ENCODE assay signal across 9 mouse cellular contexts in genomic region chrX:94367248-94367647, GRCm38 (mm10). TPM values are rescaled to one million over a fixed set of nuclear protein-coding genes. Genes with fewer than 3 reads are reported as not detected.
DNase-seq lines count a peak whose midpoint lies in the region; ATAC-seq and TF ChIP-seq lines count a peak whose summit lies in the region.
"Had no signal": no experiment of that assay in that cellular context is flagged by ENCODE, and none has a peak within 500 bp of the region (broad histone marks: within the 10 kb centered on the region; RNA-seq: fewer than 3 reads in every experiment).

No protein-coding gene starts in this region.

- H3K4me2 ChIP-seq in kidney, embryonic 14.5 days (replicated peaks; ENCODE audit: low read depth, low read length), result peak overlapping the region; percentile 29
- peak overlapping the region; percentile 54 for H3K4me2 ChIP-seq in forebrain, embryonic 12.5 days
- peak overlapping the region; percentile 42 for H3K4me2 ChIP-seq in intestine, embryonic 16.5 days (ENCODE audit: low read depth, low read length)

- WGBS in kidney, embryonic 14.5 days, result 26% methylated on average over 17 of the region's 17 CpGs
- WGBS in forebrain, embryonic 12.5 days, result 19% methylated on average over 15 of the region's 17 CpGs
- WGBS in intestine, embryonic 16.5 days, result 23% methylated on average over 17 of the region's 17 CpGs
- 22% methylated on average over 12 of the region's 17 CpGs for WGBS in macrophage (ENCODE audit: missing documents)

- H3K27me3 ChIP-seq in kidney, embryonic 14.5 days (ENCODE audit: control insufficient read depth, insufficient read depth, low read length), result peaks cover 28% of the 10 kb centered on the region; the same call in 1 of the 2 replicates
- H3K27me3 ChIP-seq in G1E (ENCODE audit: insufficient read depth, low read length), result peaks cover 13% of the 10 kb centered on the region
- peaks cover 64% of the 10 kb centered on the region for H3K27me3 ChIP-seq in forebrain, embryonic 12.5 days
- peaks cover 19% of the 10 kb centered on the region for H3K27me3 ChIP-seq in intestine, embryonic 16.5 days (replicated peaks; ENCODE audit: control insufficient read depth, insufficient read depth, low read length)

- H3K36me3 ChIP-seq in kidney, embryonic 14.5 days (ENCODE audit: control insufficient read depth, insufficient read depth, low read length), result no peaks in the 10 kb centered on the region
- H3K36me3 ChIP-seq in G1E (replicated peaks) (peaks cover 5% of the 10 kb centered on the region), macrophage (ENCODE audit: inconsistent target) (no peaks in the 10 kb centered on the region)
- no peaks in the 10 kb centered on the region for H3K36me3 ChIP-seq in forebrain, embryonic 12.5 days (replicated peaks)
- H3K36me3 ChIP-seq in intestine, embryonic 16.5 days (ENCODE audit: control insufficient read depth, insufficient read depth, low read length), result no peaks in the 10 kb centered on the region

- H3K4me1 ChIP-seq in kidney, embryonic 14.5 days (ENCODE audit: control insufficient read depth, insufficient read depth, low read length), result no peaks in the 10 kb centered on the region
- peaks cover 13% of the 10 kb centered on the region; the same call in 1 of the 2 replicates for H3K4me1 ChIP-seq in G1E (ENCODE audit: insufficient read depth, low read depth, low read length)
- H3K4me1 ChIP-seq in forebrain, embryonic 12.5 days, result peaks cover 4% of the 10 kb centered on the region
- H3K4me1 ChIP-seq in intestine, embryonic 16.5 days (ENCODE audit: control insufficient read depth, insufficient read depth, low read length), result no peaks in the 10 kb centered on the region

- ATAC-seq in kidney, embryonic 14.5 days (ENCODE audit: low FRiP score, low TSS enrichment), result no peak; the same call in 1 of the 2 replicates
- no peak for ATAC-seq in G1E (ENCODE audit: extremely low read depth, insufficient number of reproducible peaks, low FRiP score, poor library complexity, severe bottlenecking)
- ATAC-seq in forebrain, embryonic 12.5 days (ENCODE audit: low FRiP score), result peak; percentile 30; the same call in 1 of the 2 replicates
- ATAC-seq in intestine, embryonic 16.5 days, result peak; percentile 33; the same call in 1 of the 2 replicates

- H3K4me3 ChIP-seq in kidney, embryonic 14.5 days (ENCODE audit: low read length), result peak overlapping the region; percentile 59
- peak overlapping the region; percentile 73 for H3K4me3 ChIP-seq in G1E (ENCODE audit: low read depth, low read length)
- H3K4me3 ChIP-seq in forebrain, embryonic 12.5 days (replicated peaks), result peak overlapping the region; percentile 54
- H3K4me3 ChIP-seq in intestine, embryonic 16.5 days (ENCODE audit: low read length), result peak overlapping the region; percentile 66
- H3K4me3 ChIP-seq in macrophage (ENCODE audit: inconsistent target), result peak overlapping the region; percentile 75

- H3K79me2 ChIP-seq in macrophage (ENCODE audit: inconsistent target), result no peaks in the 10 kb centered on the region

- TF ChIP-seq CTCF in G1E (IDR thresholded peaks at IDR 0.05; ENCODE audit: low read depth, low read length), result no peak

- peak overlapping the region; percentile 42; the same call in 1 of the 2 replicates for H3K27ac ChIP-seq in kidney, embryonic 14.5 days (ENCODE audit: low read depth, low read length)
- peak overlapping the region; percentile 53; the same call in 1 of the 2 replicates for H3K27ac ChIP-seq in forebrain, embryonic 12.5 days
- H3K27ac ChIP-seq in intestine, embryonic 16.5 days (ENCODE audit: low read length), result peak overlapping the region; percentile 45
- no peak overlapping the region for H3K27ac ChIP-seq in macrophage

- H3K9me3 ChIP-seq in kidney, embryonic 14.5 days (ENCODE audit: control insufficient read depth, low read length), result no peaks in the 10 kb centered on the region
- H3K9me3 ChIP-seq in G1E (replicated peaks), result no peaks in the 10 kb centered on the region
- H3K9me3 ChIP-seq in forebrain, embryonic 12.5 days, result no peaks in the 10 kb centered on the region
- H3K9me3 ChIP-seq in intestine, embryonic 16.5 days (ENCODE audit: control insufficient read depth, low read length), result no peaks in the 10 kb centered on the region

- H3K9ac ChIP-seq in kidney, embryonic 14.5 days (ENCODE audit: low read depth, low read length), result peak overlapping the region; percentile 60
- H3K9ac ChIP-seq in forebrain, embryonic 12.5 days, result peak overlapping the region; percentile 59
- peak overlapping the region; percentile 71 for H3K9ac ChIP-seq in intestine, embryonic 16.5 days (ENCODE audit: low read depth, low read length)

- DNase-seq in kidney, adult 9 months, result no peak
- peak; percentile 2 for DNase-seq in G1E (ENCODE audit: low spot score)
- DNase-seq in layer of hippocampus, adult 8-10 months (ENCODE audit: low spot score in 2 of 2), result no peak
- no peak for DNase-seq in B cell, adult 2 months

RNA-seq across cellular contexts. Expression of gene Apoo, which starts 0.3 kb away (rescaled TPM):
- polyA plus RNA-seq in kidney, embryonic 14.5 days (2014; fragmentation: Nextera tagmentation; extraction: Ambion mirVana), result 113 and 118 TPM in 2 replicates
- total RNA-seq in G1E (2014; fragmentation: Nextera tagmentation), result 29.9 and 45.1 TPM in 2 replicates
- total RNA-seq in G1E (2017), result 28.2 and 29.8 TPM in 2 replicates
- polyA plus RNA-seq in G1E (2012), result 0.69 and 1.5 TPM in 2 replicates
- 118 and 125 TPM in 2 replicates for polyA plus RNA-seq in forebrain, embryonic 12.5 days (2016; fragmentation: Nextera tagmentation; extraction: Ambion mirVana)
- 105 TPM in 2 replicates for polyA plus RNA-seq in intestine, embryonic 16.5 days (2015; fragmentation: Nextera tagmentation; extraction: Ambion mirVana)
- 1 to 10 TPM in 24 of 26 experiments, not detected in 2; 1.2 to 7.4 (median 4.0) TPM for total RNA-seq in macrophage (2018; cell fraction: chromatin; rRNA removed)
- 10 to 100 TPM in 25 of 26 experiments, 1 to 10 TPM in 1; 8.8 to 15.9 (median 13.2) TPM for total RNA-seq in macrophage (2018; cell fraction: cytosol; rRNA removed)
- 1 to 10 TPM in 25 of 26 experiments, not detected in 1; 1.3 to 9.7 (median 3.3) TPM for total RNA-seq in macrophage (2018; cell fraction: nucleus; rRNA removed)
- polyA plus RNA-seq in macrophage (2018), result 12.0 to 29.2 TPM (median 15.8 TPM) in 3 replicates
- 10 to 100 TPM; 47.8 to 74.7 (median 63.2) TPM for total RNA-seq in layer of hippocampus, adult 8-10 months (2022)

RNA-seq across cellular contexts. Expression of gene Fam90a1b, which starts 0.7 kb away (rescaled TPM):
- 0.16 and 0.17 TPM in 2 replicates for polyA plus RNA-seq in kidney, embryonic 14.5 days (2014; fragmentation: Nextera tagmentation; extraction: Ambion mirVana)
- total RNA-seq in G1E (2014; fragmentation: Nextera tagmentation) (not detected in 2 replicates), G1E (2017) (0.06 and 0.16 TPM in 2 replicates)
- polyA plus RNA-seq in G1E (2012) (not detected in 2 replicates), macrophage (2018) (not detected in 3 replicates)
- 0.10 and 0.14 TPM in 2 replicates for polyA plus RNA-seq in forebrain, embryonic 12.5 days (2016; fragmentation: Nextera tagmentation; extraction: Ambion mirVana)
- 0.11 TPM in 1 of 2 replicates, not detected in the other for polyA plus RNA-seq in intestine, embryonic 16.5 days (2015; fragmentation: Nextera tagmentation; extraction: Ambion mirVana)
- not detected for total RNA-seq in macrophage (2018; cell fraction: chromatin; rRNA removed)
- total RNA-seq in macrophage (2018; cell fraction: cytosol; rRNA removed), result not detected
- total RNA-seq in macrophage (2018; cell fraction: nucleus; rRNA removed), result not detected
- under 1 TPM in 2 of 4 experiments, not detected in 2; 0.14 to 0.16 TPM for total RNA-seq in layer of hippocampus, adult 8-10 months (2022)
- total RNA-seq: adrenal gland, postnatal 4 days had no signal

Comparison
In these comparisons a context has a peak if more than half of its experiments do, and no peak if none do; other contexts are left out.
1. ATAC-seq: peak in forebrain, embryonic 12.5 days (single experiment) and intestine, embryonic 16.5 days (single experiment); none in kidney, embryonic 14.5 days (single experiment) and G1E (single experiment).
2. Peak in every context shown above with its lines, with median percentiles within 50 percentile points of each other: H3K4me2 ChIP-seq, H3K4me3 ChIP-seq and H3K9ac ChIP-seq.